Mouse (Mus musculus) small intestine, adult 2 months (tissue): ENCODE measurements at regions not wholly inside any gene's neighbourhood (a gene's known extent, or its start where the extent isn't known, plus 50 kb on each side); places are given as distances from the start of the nearest gene placed in this dataset.

ENCODE experiments used
- CTCF ChIP-seq: fragments of 200-500 bp; IDR thresholded peaks from 2 replicates; pipeline ENCODE4 v1.5.1; 2012; ENCODE audit warnings: low read depth, mild to moderate bottlenecking, control low read depth, inconsistent platforms, low read length, moderate library complexity, mixed read lengths; ENCODE audit not compliant: insufficient replicate concordance, insufficient read length; ENCODE audit errors: extremely low read depth
- POLR2A ChIP-seq: fragments of 200-500 bp; IDR thresholded peaks from 2 replicates; pipeline ENCODE4 v1.6.1; 2012; ENCODE audit warnings: low read depth, mild to moderate bottlenecking, control low read depth, inconsistent platforms, low read length, moderate library complexity

- no peak for TF ChIP-seq CTCF
- no peak for TF ChIP-seq POLR2A
Measured at GRCm38 (mm10) chr1:185052700-185053099, 53.3 kb upstream of the Mark1 start.
